Mouse (Mus musculus) 416B (cell line): ENCODE results near the gene Wdr35.

Experiments
- DNase-seq: peaks from one replicate; pipeline ENCODE4 v3.0.0; 2011; ENCODE audit warnings: low read depth

The Wdr35 gene

DNA sequence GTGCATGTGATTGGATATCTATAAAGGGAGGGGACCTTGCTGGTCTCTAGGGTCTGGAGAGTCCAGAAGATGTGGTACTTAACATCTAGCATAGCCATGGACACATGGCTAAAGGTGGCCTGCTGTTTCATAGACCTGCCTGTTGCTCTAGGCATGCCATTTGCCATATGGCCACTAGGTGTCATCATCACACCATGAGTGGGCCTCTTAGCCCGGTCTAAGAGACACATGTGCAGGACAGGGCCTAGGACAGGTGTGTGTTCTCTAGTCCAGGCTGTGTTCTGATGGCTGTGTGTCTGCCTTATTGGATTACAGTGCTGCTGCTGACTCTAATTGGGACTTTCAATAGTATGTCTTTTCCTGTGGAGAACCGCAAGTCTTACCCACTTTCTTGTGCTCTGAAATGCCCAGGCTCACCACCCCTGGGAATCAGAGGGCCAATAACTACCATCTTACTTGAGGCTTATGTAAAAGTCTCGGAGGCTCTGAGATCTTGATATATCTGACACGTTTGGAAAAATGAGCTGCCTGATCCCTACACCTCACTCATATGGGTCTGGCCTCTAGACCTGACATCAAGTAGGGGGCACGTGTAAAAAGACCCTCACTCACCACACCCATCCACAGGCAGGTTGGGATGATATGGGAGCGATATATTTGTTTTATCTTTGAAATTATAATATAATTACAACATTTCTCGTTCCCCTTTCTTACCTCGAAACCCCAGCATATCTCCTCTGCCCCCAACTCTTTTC lies 78.6 kb downstream of the Wdr35 start:
- DNase-seq, result peak; percentile 80

DNA sequence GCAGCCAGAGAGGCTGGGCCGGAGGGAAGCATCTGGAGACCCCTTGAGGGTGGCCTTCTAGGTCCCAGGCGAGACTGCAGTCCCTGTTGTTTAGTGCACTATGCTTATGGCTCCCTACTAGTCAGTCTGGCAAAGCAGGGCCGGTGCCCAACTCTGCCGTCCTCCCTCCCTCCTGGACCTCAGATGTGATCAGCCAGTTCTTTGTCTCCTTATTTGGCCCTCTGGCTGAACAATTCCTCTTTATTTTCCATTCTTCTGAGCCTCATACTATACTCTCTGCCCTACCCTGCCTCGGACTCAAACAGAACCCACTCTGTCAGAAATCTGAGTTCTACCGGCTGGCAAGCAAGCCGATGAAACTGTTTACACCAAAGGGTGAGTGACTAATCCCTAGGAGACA lies 79.7 kb downstream of the Wdr35 start:
- DNase-seq, result no peak

DNA sequence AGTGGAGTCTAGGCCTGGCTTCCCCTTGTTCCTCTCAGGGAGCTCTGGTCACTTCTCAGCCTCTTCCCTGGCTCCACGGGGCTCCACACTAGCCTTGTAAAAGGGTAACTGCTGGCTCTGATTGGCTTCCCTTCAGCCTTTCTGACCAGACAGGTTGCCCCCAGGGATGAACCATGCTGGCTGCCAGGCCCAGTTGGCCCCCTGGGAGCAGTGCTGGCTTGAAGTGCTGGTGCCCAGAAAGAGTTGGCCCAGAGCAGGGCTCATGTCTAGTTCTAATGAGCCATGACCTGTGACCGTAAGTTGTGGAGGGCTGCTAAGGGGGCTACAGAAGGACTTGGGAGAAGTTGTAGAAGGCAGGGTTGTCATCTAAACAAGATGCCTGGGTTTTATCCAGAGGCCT lies 80.3 kb downstream of the Wdr35 start:
- no peak for DNase-seq

DNA sequence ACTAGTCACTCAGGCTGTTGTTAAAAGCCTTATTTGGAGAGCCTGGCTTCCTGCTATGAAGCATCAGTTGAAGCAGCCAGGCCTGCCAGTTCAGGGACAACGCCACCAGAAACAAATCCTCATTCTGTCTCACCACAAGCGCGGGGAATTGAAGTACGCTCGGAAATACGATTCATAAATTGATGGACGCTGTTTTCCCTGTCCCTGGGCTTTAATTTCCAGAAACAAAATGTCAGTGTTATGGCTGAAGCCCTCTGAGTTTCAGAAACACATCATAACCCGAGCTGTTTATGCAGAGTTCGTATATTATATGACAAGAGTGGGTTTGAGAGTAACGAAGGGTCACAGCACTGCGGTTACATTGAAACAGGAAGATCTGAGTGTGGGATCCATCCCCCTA lies 81.6 kb downstream of the Wdr35 start:
- no peak for DNase-seq

DNA sequence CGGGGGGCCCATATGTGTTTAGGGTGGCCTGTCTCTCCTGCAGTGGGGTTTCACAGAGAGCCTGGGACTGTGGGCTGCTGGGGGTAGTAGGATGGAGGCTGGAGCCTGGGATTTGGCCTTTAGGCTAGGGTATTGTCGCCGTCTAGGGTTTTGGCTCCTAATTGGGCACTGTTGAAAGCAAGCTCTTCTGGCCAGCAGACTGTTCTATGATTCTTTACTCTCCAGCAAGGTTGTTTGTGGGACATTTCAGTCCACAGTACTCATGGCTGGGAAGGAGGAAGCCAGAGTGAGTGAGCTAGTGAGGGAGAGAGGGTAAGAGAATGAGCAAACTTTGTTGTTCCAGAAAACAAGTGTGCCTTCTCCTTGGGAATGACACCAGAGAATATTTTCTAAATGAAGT lies 85.8 kb downstream of the Wdr35 start:
- no peak for DNase-seq

DNA sequence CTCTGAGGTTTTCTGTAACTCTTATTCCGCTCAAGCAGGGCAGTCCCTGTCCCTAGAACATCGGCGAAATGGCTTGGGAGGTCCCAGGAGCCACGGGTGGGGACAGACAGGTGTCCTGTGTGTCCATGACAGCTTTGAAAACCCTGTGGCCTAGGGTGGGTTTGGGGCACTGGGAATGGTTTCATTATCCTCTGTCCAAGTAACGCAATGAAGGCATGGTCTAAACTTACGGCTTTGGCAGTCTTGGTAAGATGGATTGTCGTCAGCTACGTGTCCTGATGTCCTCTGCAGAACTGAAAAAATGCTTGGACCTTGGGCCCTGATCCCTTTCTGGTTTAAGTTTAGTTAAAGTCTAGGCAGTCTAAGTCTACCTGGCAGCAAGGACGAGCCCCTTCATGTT lies 86.3 kb downstream of the Wdr35 start:
- no peak for DNase-seq

DNA sequence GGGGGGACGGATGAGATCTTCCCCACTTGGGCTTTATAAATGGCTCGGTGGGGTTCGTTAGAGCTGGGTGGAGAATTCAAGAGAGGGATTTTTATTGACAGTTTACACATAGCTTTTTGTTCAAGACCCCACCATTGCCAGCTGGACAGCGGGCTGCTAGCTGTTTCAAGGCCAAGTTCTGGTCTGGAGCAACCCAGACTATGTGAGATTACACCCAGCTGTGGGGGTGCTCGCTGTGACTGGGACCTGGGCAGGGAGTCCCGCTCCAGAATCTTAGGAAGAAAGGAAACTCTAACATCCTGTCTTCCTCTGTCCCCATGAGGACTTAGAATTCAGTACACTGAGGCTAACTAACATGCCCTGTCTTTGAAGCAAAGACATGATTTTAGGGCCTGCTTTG lies 89.9 kb downstream of the Wdr35 start:
- no peak for DNase-seq

DNA sequence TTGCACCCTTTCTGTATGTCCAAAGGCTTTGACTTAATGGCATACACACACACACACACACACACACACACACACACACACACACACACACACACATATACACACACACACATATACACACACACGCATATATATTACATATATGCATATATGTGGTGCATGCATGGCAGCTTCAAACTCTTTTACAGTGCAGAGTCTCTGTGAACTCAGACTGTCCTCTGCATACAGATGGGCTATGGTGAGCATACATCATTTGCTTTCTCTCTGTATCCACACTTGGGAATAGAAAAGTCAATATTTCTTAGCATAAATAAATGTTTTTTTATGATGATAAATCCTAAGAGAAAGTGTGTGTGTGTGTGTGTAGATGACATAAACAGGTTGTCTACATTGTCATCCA lies 97.4 kb downstream of the Wdr35 start:
- DNase-seq, result no peak

DNA sequence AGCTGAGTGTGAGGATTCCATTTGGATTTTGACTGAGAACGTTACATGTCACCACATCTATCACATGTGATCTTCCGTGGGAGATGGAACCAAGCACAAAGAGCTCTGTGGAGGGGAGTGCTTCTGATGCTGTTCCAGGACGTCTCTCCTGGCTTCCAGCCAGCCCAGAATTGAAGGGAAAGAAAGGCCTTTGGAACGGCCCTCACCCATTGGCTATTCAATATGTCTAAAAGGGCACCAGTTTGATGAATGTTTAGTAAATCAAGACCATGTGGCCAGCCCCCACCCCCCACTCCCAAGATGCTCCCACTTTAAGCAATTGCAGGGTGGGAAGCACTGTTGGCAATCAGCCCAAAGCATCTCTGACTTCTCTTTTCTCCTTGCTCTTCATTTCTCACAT lies 97.8 kb downstream of the Wdr35 start:
- DNase-seq, result no peak

DNA sequence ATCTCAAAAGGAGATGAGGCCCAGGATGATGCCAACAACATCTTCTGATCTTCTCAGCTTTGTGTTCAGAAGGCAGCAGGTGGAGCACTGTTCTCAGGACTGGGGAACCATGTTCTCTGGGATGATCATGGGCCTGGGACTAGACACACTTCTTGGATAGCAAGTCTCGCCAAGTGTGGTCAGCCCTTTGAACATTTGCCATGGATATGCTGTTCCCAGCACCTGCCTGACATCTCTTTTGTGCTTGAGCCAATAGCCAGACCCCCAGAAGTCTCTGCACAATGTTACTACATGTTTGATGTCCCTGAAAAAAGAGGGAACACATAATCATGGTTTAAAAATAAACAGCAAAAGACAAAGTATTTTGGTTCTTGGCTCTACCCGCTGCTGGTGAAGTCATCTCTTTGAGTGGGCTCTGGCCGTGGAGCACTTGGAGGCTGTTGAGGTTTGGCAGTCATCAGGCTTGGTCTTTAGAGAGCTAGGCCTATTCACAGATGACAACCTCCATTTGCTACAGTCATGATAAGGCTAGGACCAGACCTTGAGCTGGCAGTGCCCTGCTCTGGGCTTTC lies 103.9 kb downstream of the Wdr35 start:
- DNase-seq, result no peak
